Mouse (Mus musculus) testis, postnatal 10 days (tissue): ENCODE measurements around the gene Pacs2.
A peak's percentile ranks its signal among the peaks of the same experiment; 100 is the strongest.

Source experiments
- DNase-seq: peaks from one replicate; pipeline ENCODE4 v3.0.0; 2021; ENCODE audit warnings: low spot score

Gene Pacs2

GRCm38 (mm10) chr12:113090053-113090452, 75.7 kb downstream of the Pacs2 start:
- no peak for DNase-seq

DNA sequence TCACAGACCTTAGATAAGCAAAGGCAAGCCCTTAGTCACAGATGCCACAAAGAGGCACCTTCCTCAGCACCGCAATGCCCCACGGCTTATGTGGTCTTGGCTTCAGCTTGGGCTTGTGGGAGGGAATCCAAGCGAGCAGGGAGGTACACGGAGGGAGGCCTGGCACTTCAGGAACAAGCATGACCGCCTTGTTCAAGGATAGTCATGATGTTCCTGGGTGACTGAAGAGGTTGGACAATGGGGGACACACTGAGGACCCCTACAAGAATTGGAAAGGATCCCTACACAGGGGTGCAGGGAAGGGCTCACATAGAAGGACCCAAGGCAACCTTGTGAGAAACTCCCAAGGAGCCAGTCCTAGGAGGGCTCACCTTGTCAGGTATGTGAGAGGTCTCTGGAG, 82.7 kb downstream of the Pacs2 start:
- no peak for DNase-seq

GRCm38 (mm10) chr12:113097749-113098281, 83.5 kb downstream of the Pacs2 start, which contains the start of gene Mta1:
Mta1 (plus strand) TSS chr12:113098278.
- DNase-seq = peak; percentile 75

GRCm38 (mm10) chr12:113098530-113099151, 84.3 kb downstream of the Pacs2 start:
- no peak for DNase-seq

DNA sequence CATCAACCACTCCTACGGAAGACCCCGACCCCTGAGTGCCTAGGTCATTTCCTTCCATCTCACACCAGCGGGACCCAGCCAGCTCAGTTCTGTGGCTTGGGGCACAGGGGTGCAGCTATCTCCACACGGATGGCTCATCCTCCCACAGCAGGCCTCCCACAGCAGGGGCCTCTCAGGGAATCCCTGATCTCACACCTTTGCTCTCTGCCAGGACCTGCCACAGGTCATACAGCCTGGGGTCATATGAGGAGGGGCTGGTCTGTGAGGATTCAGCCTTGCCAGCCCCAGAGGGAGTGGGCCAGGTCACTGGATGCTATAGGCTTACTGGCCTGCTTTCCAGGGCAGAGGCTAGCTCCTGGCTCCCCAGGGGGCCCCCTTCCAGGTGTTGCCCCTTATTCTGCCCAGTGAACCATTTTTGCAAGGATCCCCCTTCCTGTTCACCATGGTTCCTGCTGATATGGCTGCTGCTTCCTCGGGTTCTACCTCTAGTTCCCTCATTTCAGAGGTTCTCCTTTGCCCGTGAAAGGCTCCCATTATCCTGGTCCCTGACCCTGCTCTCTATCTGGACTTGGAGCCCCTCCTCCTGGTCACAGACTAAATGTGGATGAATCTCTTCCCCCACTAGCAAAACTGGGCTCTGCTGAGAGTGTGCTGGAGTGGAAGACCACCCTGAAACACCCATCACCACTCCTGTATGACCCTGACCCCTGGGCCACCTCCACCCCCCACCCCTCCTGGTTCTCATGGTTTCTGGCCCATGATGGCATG, 85.3 kb downstream of the Pacs2 start:
- DNase-seq = no peak

DNA sequence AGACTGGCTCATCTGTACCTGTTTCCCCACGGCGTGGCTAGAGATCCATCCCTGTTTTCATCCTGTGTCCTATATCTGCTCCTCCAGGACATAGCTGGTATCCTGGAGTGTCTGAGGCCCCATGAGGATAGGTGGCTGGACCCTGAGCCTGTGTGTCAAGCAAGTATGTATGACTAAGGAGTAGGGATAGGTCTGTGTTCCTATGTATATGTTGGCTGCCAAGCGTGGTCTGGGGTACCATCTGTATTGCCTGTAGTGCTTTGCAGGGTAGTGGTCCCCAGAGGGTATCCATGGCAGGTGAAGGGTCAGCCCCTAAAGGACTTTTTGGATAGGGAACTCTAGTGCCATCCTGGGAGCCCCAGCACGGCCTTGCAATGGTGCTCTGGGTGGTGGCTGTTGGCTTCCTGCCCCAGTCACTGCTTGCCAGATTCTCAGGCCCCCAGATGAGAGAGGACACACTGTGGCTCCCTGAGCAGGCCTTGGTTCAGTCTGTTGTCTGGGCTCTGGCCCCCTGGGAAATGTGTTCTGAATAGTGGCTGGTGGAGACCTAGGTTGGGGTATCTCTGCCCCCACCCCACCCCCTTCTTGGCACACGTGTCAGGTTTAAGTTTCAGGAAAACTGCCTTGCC, 86.3 kb downstream of the Pacs2 start:
- DNase-seq = no peak

GRCm38 (mm10) chr12:113101251-113101960, 87.1 kb downstream of the Pacs2 start:
- DNase-seq = no peak

- peak; percentile 73 for DNase-seq
Observed at GRCm38 (mm10) chr12:113102461-113102860, 88.2 kb downstream of the Pacs2 start.

GRCm38 (mm10) chr12:113103846-113104451, 89.6 kb downstream of the Pacs2 start:
- no peak for DNase-seq

DNA sequence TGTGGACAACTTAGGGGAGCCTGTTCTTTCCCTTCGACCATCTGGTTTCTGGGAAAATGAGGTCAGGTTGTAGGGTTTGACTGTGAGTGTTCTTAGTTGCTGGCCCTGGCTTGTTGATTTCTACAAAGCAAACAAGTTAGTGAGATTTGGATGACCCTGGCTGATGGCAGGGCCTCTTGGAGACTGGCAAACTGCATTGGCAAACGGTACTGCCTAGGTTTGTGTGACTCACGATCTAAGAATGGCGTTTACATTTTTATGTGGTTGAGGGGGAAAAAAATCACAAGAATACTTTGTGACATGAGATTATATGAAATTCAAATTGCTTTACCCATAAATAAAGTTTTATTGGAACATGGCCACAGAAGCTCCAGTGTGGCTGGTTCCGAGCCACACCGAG, 92.1 kb downstream of the Pacs2 start:
- no peak for DNase-seq

DNA sequence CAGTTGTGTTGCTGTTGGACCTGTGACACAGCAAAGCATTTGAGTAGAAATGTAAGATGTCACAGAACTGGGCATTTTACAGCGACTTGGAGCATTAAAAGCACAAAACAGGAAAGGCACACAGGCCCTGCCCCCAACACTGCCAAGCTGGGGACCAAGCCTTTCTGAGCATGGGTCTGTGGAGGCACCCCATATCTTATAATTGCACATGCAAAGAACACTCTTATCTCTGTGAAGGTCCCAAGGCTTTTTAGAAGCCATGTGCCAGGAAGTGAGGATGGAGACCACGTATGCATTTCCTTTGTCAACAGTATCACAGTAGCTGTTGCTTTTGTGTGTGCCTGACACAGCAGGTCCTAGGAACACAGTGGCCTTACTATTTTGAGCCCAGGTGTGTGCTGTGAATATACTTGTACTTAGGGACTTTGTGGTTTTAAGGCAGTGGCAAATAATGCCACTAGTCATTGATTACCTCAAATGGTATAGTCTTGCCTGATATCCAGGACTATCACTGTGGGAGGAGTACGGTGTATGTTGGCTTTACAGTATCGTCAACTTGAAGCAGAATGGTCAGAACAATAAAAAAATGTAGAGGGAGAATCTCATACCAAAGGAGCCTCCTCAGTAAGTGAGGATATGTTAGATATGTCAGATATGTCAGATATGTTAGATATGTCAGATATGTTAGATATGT, 93.3 kb downstream of the Pacs2 start:
- no peak for DNase-seq

- DNase-seq = no peak
Observed at GRCm38 (mm10) chr12:113108528-113109283, 94.4 kb downstream of the Pacs2 start.

GRCm38 (mm10) chr12:113109801-113110200, 95.5 kb downstream of the Pacs2 start:
- no peak for DNase-seq

- no peak for DNase-seq
Observed at GRCm38 (mm10) chr12:113114141-113114540, 99.8 kb downstream of the Pacs2 start.

GRCm38 (mm10) chr12:113114856-113115538, 100.7 kb downstream of the Pacs2 start:
- no peak for DNase-seq

GRCm38 (mm10) chr12:113119516-113120410, 105.5 kb downstream of the Pacs2 start:
- peak; percentile 89 for DNase-seq
